Mouse (Mus musculus) layer of hippocampus, adult 9-11 months (tissue): ENCODE data around the gene Sema6d.
"Not testable (repeated sequence)": the region's sequence is repeated elsewhere in the genome, so short reads cannot be mapped to it uniquely, and the experiment has no call there.

Experiments
- DNase-seq: peaks from one replicate; pipeline ENCODE4 v3.0.0; 2022

Gene Sema6d

GRCm38 (mm10) chr2:124298872-124299271, 209.1 kb downstream of the Sema6d start:
- no peak for DNase-seq

- DNase-seq: no peak
These were observed 218.8 kb downstream of the Sema6d start for GRCm38 (mm10) chr2:124308605-124309004.

GRCm38 (mm10) chr2:124309361-124310128, 219.8 kb downstream of the Sema6d start:
- DNase-seq: no peak

- no peak for DNase-seq
These were observed 232.9 kb downstream of the Sema6d start for GRCm38 (mm10) chr2:124322528-124323215.

GRCm38 (mm10) chr2:124324107-124324724, 234.4 kb downstream of the Sema6d start:
- DNase-seq: no peak

- DNase-seq: no peak
These were observed 239.8 kb downstream of the Sema6d start for GRCm38 (mm10) chr2:124329473-124330130.

- no peak for DNase-seq
These were observed 243.1 kb downstream of the Sema6d start for GRCm38 (mm10) chr2:124332890-124333289.

- DNase-seq: not testable (repeated sequence)
These were observed 244.9 kb downstream of the Sema6d start for GRCm38 (mm10) chr2:124334655-124335054.

GRCm38 (mm10) chr2:124338296-124338695, 248.5 kb downstream of the Sema6d start:
- DNase-seq: peak; percentile 29

- DNase-seq: peak; percentile 28
These were observed 264.4 kb downstream of the Sema6d start for GRCm38 (mm10) chr2:124354191-124354590.

- no peak for DNase-seq
These were observed 264.9 kb downstream of the Sema6d start for GRCm38 (mm10) chr2:124354716-124355115.

GRCm38 (mm10) chr2:124369291-124369690, 279.5 kb downstream of the Sema6d start:
- DNase-seq: no peak

- DNase-seq: no peak
These were observed 280.2 kb downstream of the Sema6d start for GRCm38 (mm10) chr2:124369991-124370390.

- DNase-seq: no peak
These were observed 281.6 kb downstream of the Sema6d start for GRCm38 (mm10) chr2:124371363-124371762.

- no peak for DNase-seq
These were observed 295.3 kb downstream of the Sema6d start for GRCm38 (mm10) chr2:124385053-124385452.

GRCm38 (mm10) chr2:124385722-124386121, 296.0 kb downstream of the Sema6d start:
- DNase-seq: no peak

GRCm38 (mm10) chr2:124388269-124388668, 298.5 kb downstream of the Sema6d start:
- no peak for DNase-seq

GRCm38 (mm10) chr2:124396733-124397132, 307.0 kb downstream of the Sema6d start:
- no peak for DNase-seq

- no peak for DNase-seq
These were observed 307.5 kb downstream of the Sema6d start for GRCm38 (mm10) chr2:124397304-124397703.

GRCm38 (mm10) chr2:124399611-124400010, 309.8 kb downstream of the Sema6d start:
- DNase-seq: no peak

GRCm38 (mm10) chr2:124401727-124402380, 312.1 kb downstream of the Sema6d start:
- peak; percentile 23 for DNase-seq

GRCm38 (mm10) chr2:124403571-124403970, 313.8 kb downstream of the Sema6d start:
- no peak for DNase-seq

GRCm38 (mm10) chr2:124403981-124404380, 314.2 kb downstream of the Sema6d start:
- no peak for DNase-seq
